Comparison of ENCODE assay signal across 8 mouse cellular contexts in genomic region chr15:89076156-89076731, GRCm38 (mm10). TPM values are rescaled to one million over a fixed set of nuclear protein-coding genes. Genes with fewer than 3 reads are reported as not detected.
DNase-seq lines count a peak whose midpoint lies in the region; ATAC-seq lines count a peak whose summit lies in the region.

No protein-coding gene starts in this region.

- 0% methylated on average over 23 of the region's 39 CpGs for WGBS in neural tube, embryonic 14.5 days

- peak overlapping the region; percentile 81 for H3K27ac ChIP-seq in neural tube, embryonic 14.5 days (ENCODE audit: low read depth, low read length)

- peak overlapping the region; percentile 85 for H3K9ac ChIP-seq in neural tube, embryonic 14.5 days (replicated peaks; ENCODE audit: low read depth, low read length)

- no peaks in the 10 kb centered on the region for H3K27me3 ChIP-seq in neural tube, embryonic 14.5 days (ENCODE audit: control insufficient read depth, insufficient read depth, low read length)

- peaks cover 24% of the 10 kb centered on the region for H3K4me1 ChIP-seq in neural tube, embryonic 14.5 days (ENCODE audit: control insufficient read depth, insufficient read depth, low read length)

- peak overlapping the region; percentile 77 for H3K4me3 ChIP-seq in neural tube, embryonic 14.5 days (ENCODE audit: low read depth, low read length)

- ATAC-seq in neural tube, embryonic 14.5 days (ENCODE audit: low read depth) = peak; percentile 72

- peak; percentile 42 for DNase-seq in right cerebral cortex, adult 18-20 months
- DNase-seq in right cerebral cortex, postnatal 36 days (ENCODE audit: low spot score in 2 of 2) = no peak
- peak; percentile 38 for DNase-seq in embryo, embryonic 10 days (ENCODE audit: low spot score)
- peak; percentile 96 for DNase-seq in heart, adult 11 months
- peak; percentile 52 for DNase-seq in kidney, adult 11 months
- peak; percentile 44 to 53 for DNase-seq in lung, adult 18-20 months
- DNase-seq in thymus, postnatal 25 days = peak; percentile 49

- H3K9me3 ChIP-seq in neural tube, embryonic 14.5 days (ENCODE audit: control insufficient read depth, low read length) = no peaks in the 10 kb centered on the region

- H3K36me3 ChIP-seq in neural tube, embryonic 14.5 days (ENCODE audit: control insufficient read depth, insufficient read depth, low read length) = no peaks in the 10 kb centered on the region

- H3K4me2 ChIP-seq in neural tube, embryonic 14.5 days (ENCODE audit: low read depth, low read length) = peak overlapping the region; percentile 87

RNA-seq across cellular contexts. Expression of gene Trabd, which starts 1.3 kb away (rescaled TPM):
- 36.4 and 38.5 TPM in 2 replicates for polyA plus RNA-seq in neural tube, embryonic 14.5 days (2014; fragmentation: Nextera tagmentation; extraction: Ambion mirVana)

RNA-seq across cellular contexts. Expression of gene Selenoo, which starts 12.6 kb away (rescaled TPM):
- polyA plus RNA-seq in neural tube, embryonic 14.5 days (2014; fragmentation: Nextera tagmentation; extraction: Ambion mirVana) = 21.4 and 23.9 TPM in 2 replicates

RNA-seq across cellular contexts. Expression of gene Panx2, which starts 16.7 kb away (rescaled TPM):
- polyA plus RNA-seq in neural tube, embryonic 14.5 days (2014; fragmentation: Nextera tagmentation; extraction: Ambion mirVana) = 6.4 and 8.0 TPM in 2 replicates

RNA-seq across cellular contexts. Expression of gene Tubgcp6, which starts 46.7 kb away (rescaled TPM):
- 18.3 and 21.4 TPM in 2 replicates for polyA plus RNA-seq in neural tube, embryonic 14.5 days (2014; fragmentation: Nextera tagmentation; extraction: Ambion mirVana)

RNA-seq across cellular contexts. Expression of gene Hdac10, which starts 52.3 kb away (rescaled TPM):
- polyA plus RNA-seq in neural tube, embryonic 14.5 days (2014; fragmentation: Nextera tagmentation; extraction: Ambion mirVana) = 22.1 and 24.9 TPM in 2 replicates

Comparison
In these comparisons a context has a peak if more than half of its experiments do, and no peak if none do; other contexts are left out.
1. DNase-seq: peak in right cerebral cortex, adult 18-20 months (single experiment), embryo, embryonic 10 days (single experiment), heart, adult 11 months (single experiment), kidney, adult 11 months (single experiment), lung, adult 18-20 months (2 of 2) and thymus, postnatal 25 days (single experiment); none in right cerebral cortex, postnatal 36 days (0 of 2).